Mouse (Mus musculus): ENCODE data around the gene Chat.

- no peak for TF ChIP-seq POLR2A (IDR thresholded peaks at IDR 0.05; ENCODE audit: insufficient read depth, low read depth, low read length)
- no peak for TF ChIP-seq CTCF (IDR thresholded peaks at IDR 0.05)
These were observed 96.0 kb downstream of the Chat start for GRCm38 (mm10) chr14:32369756-32370155.

Data from heart, adult 2 months (tissue).